Mouse (Mus musculus) CH12F3 (cell line): ENCODE data around the gene Uaca.

Source experiments
- in situ Hi-C: fragments of 300-500 bp; cut with MboI; formaldehyde crosslinking; loops from 2 replicates; pipeline ENCODE4 v1.14.3; 2020; ENCODE audit warnings: low sequenced_read_pairs

The Uaca gene

DNA sequence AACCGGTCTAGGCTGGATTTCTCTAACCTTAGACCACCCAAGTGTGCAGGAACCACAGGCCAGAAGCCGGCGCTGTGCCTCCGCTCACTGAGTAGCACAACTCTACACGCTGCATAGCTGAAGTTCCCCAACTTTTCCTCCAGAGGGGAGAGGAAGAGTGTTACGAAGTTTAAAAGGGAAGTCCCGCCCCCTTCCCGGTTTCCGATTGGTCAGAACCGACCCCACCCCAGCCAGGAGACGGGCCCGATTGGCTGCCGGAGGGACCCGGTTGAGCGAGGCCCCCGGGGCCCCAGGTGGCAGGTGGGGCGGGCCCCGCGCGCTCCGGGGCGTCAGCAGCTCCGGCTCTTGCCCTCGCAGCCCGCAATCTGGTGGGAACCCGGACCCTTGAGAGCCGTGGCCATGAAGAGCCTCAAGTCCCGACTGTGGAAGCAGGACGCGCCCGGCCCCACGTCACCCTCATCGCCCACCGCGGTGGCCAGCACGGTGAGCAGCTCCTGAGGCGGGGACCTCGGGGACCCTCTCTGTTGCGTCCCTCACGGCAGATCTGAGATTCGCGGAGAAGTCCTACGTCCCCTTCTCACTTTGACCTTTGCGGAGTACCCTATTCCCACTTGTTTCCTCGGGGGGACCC is at the start of gene Uaca:
Uaca (plus strand) TSS at position 333 of the 631 bp plus-strand sequence.
- in situ Hi-C loops: no loop called here

DNA sequence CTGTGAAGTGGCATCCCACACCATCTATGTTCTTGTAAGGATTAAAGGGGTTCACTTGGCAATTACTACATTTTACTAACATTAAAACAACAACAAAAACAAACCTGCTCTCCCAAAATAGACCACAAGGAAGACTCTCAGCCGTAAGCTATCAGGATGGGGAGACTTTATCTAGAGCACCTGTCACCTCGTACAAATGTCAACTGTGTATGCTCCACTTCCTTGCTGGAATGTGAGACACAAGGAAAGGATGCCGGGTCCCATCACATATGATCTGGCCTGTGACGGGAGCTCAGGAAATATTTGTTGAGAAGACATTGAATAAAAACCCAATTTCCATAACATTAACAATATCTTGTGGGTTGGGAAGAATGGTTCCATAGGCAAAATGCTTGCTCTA is 49.4 kb upstream of the Uaca start:
- in situ Hi-C loops: no loop called here

DNA sequence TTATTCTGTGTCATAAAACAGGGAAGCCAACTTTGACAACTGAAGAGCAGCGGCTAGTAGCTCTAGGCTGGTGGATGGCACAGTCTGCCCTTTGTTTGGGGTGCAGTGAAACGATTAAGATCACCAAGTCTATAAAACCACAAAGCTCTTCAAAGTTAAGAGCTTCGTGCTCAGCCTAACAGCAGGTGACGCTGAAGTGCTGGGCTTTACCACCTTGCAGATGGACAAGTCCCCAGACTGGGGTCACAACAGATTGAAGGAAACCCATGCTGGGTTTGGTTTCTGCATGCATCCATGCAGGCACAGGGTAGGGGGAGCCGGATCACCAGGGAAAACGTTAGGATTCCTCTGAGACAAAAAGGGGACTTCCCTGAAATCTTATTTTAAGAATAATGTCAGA is 47.8 kb upstream of the Uaca start:
- in situ Hi-C loops: no loop called here

DNA sequence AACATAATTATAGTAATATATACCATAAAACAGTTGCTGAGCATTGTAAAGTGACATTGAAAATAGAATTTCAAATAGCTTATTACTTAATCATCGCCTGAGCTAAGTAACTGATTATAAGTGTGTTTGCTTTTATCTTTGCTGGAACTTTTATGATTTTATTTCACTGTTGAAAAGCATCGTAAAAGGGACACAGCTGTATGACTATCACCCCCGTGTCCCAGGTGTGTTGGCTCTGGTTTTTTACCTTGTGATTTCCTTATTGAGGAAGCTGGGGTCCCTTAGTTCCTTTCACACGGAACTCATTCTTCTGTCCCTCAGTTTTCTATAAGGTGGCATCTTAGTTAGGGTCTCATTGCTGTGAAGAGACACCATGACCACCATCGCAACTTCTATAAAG is 46.7 kb upstream of the Uaca start:
- in situ Hi-C loops: no loop called here

DNA sequence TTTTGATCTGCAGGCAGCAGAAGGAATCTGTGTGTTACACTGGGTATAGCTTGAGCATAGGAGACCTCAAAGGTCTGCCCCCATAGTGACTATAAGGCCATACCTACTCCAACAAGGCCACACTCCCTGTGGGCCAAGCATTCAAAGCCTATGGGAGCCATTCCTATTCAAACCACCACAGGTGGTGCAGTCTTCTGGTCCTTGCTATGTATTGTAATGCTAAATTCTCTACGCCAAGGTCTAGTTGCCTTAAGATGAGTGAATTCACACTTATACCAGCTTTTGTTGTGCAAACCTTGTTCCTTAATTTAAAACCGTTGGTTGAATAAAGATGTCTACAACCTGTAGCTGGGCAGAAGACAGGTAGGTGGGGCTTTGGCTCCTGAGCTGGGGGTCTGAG is 46.2 kb upstream of the Uaca start:
- in situ Hi-C loops: no loop called here

DNA sequence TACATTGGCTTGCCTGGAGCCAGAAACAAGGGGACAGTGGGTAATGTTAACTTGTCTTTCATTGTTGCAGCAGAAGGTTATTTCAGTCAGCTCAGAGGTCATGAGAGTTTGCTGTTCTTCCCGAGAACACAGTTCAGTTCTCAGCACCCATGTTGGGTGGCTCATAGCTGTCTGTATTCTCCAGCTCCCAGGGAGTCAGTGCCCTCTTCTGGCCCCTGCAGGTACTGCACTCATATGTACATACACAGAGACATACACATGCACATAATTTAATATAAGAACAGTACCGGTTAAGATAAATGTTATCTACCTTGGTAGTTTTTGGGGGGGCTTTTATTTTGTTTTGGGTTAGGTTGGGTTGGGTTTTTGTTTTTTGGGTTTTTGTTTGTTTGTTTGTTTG is 45.2 kb upstream of the Uaca start:
- in situ Hi-C loops: no loop called here

DNA sequence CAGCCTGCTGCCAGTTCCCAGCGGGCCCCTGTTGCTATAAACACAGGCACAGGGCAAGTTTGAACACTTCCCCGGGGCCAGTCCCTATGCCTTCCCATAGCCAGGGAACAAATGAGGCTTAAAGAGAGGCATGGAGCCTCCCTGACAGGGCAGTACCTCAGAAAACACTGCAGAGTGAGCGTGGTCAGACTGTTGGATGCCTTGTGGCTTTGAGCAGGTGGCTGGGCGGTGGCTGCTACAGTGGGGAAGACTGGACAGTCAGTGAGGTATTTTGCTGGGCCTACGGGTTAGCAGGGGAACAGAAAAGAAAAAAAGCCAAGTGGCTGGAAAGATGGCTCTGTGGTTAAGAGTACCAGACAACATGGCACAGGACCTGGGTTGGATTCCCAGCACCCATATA is 43.2 kb upstream of the Uaca start:
- in situ Hi-C loops: no loop called here

DNA sequence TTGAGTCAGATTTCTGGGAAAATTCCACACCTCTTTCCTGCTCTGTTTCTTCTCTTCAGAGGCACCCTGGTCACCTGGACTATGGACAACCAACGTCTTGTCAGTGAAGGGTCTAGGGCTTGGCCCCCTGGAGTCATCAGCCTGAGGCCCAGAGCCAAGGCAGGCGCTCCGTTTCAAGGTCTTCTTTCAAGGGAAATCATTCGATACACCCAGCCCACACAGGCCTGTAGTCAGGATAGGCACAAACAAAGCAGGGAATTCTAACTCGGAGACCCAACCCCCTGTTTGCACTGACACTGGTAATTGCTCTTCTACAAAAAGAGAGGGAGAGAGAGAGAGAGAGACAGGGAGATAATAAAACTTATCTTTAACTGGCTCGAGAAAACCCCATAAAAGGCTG is 42.4 kb upstream of the Uaca start:
- in situ Hi-C loops: no loop called here

DNA sequence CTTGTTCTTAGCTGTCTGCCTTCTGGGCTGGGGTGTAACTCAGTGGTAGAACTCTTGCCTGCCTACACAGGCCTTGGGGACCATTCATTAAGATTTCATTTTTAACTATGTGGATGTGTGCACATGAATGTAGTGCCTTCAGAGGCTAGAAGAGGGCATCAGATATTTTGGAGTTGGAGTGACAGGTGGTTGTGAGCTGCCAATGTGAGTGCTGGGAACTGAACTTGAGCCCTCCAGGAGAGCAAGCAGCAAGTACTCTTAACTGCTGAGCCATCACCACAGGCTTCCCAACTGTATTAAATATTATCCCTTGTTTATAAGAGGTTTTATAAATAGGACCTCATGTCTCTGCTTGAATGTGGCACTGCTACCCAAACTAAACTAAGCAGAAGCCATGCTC is 41.7 kb upstream of the Uaca start:
- in situ Hi-C loops: no loop called here

DNA sequence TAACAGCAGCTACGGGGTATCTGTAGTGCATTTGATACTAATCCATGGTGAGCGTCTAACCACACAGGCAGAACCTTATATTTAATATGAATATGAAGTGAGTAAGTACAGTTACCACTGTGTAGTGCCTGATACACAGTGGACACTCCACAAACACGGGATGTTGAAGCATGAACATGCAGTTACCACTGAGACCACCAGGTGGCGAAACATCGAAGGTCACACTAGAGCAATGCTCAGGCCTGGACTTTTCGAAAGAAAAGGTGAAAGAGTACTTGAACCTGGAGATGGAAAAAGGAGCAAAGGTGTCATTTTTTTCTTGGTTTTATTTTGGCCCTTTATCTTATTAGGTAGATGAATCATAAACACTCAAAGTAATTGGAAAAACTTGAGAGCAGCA is 38.1 kb upstream of the Uaca start:
- in situ Hi-C loops: no loop called here

DNA sequence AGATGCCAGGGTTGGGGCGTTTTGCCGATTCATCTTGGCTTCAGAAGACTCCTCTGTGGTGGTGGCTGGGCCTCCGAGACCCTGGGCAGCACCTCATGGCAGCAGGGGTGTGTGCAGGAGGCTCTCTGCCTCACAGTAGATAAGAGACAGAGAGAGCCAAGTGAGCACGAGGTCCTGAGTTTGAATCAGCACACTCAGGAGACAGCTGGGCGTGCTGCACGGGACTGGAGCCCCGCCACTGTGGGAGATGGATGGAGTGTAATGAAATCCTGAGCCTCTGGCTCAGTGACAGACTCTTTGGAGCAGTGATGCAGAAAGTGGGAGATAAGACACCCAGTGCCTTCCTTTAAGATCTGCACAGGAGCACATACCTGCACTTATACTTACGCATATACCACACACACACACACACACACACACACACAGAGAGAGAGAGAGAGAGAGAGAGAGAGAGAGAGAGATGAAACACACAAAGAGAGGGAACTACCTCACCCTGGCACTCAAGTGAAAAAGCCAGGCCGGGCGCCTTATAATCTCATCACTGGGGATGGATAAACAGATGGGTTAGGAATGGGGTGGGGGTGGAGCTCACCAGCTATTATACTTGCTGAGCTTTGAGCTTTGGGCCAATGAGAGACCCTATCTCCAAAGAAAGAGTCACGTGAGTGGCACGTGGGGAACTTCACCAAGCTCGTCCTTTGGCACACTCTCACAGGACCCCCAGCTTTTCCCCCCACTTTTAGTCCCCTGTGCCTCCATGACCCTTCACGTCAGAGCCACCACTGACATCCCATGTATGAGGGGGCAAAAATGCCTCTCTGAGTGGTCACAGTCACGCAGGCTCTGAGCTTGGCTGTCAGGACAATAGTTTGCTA is 37.2 kb upstream of the Uaca start:
- in situ Hi-C loops: no loop called here

DNA sequence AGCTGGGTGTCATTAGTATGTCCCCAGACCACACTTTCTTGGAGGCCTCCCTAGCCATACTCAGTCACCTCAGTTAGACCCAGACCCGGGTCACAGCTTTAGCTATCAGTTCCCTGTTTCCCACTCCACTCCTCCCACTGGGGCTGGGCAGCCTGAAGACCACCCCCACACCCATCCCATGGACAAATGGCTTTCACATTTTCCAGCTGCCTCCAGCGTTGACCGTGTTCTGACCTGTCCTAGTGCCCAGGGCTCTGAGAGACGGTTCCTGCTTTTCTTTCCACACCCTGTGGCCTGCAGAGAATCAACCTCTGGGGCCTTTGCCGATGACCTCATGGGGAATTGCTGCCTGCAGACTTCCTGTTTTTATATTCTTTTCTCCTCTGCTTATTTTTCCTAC is 36.5 kb upstream of the Uaca start:
- in situ Hi-C loops: no loop called here

DNA sequence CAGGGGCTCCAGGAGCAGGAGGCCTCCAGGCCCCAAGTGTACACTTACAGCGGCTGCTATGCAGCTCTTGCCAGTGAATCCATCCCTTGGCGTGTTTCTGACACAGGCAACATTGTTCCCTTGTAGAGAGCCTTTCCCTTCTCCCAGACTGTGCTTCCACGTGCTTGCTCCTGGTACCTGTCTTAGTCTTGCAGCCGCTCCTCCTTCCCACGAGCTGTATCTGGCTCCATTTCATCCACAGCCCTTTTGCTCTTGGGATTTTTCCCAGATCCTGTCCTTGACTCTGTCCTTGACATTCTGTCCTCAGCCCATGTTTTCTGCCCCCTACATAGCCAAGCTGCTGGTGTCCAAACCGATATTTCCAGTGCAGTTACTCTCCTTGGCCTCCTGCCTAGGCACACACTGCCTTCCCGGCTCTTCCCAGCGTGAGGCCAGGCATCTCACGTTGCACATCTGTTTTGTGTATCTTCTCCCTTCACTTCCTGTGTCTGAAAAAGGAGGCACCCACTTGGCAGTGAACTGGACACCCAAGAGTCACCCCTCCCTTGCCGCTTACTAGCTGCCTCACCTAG is 34.8 kb upstream of the Uaca start:
- in situ Hi-C loops: no loop called here

DNA sequence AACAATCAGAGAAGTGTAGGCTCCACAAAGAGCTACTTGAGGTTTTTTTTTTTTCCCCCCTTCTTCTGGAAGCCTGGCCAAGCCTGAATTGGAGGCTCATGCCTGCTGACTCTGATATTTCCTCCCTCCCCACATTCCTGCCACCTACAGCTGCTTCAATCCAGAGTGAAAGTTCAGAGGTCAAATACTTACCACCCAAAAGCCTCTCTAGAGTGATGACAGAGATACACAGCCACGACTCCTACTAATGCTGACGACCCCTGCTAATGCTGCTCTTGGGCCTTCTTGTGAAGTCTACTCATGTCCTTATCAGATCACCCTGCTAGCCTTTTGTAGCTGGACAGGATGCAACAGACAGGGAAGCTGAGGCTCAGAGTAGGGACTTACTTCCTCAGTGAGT is 29.2 kb upstream of the Uaca start:
- in situ Hi-C loops: no loop called here

DNA sequence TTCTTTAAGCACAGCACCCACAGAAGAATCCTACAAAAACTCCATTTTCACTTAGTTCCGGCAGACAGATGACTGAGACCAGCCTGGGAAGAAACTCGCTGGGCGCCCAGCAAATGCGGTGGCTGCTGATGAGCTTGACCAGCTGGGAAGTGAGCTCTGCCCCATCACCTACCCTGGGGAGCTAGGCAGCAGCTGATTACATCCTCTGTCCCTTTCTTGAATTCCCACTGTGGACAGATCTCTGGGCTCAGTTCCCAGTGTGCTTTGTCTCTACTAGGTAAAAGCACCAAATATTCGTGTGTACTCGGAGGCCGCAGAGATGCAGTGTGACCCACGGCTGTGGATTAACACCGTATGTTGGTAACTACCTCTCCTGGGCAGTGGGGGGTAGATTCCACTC is 25.9 kb upstream of the Uaca start:
- in situ Hi-C loops: no loop called here

DNA sequence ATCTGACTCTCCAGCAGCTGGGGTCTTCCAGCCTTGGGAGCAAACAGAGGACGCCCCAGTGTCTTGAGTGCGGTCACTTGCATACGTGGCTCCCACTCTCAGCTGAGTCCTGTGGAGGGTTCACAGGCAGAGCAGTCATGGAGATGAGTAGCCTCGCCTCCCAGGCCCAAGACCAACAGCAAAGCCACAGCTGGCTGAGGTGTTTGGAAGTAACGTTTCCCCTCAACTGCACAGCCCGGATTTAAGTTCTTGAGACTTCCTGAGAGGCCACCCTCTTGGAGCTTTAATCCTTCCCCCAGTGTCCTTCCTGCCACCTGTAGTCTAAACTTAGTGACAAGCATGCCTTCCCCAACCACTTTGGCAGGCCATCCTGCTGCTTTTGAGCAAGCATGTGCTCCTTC is 24.6 kb upstream of the Uaca start:
- in situ Hi-C loops: no loop called here

DNA sequence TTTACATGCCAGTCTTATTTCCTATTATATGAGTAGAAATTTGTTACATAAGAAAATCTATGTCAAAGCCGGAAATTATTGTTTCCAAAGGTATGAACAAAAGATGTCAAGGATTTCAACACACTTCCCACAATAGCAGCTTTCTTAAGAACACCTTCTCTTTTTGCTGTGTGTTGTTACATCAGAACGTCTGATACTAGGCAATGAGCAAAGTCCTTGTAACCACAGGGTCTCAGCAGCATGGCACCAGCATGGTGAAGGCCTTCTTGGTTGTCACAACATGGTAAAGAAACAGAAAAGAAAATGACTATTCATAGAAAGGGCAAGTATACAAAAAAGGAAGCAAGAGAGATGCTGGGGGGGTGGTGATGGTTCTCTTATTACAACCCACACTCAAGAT is 20.6 kb upstream of the Uaca start:
- in situ Hi-C loops: no loop called here

DNA sequence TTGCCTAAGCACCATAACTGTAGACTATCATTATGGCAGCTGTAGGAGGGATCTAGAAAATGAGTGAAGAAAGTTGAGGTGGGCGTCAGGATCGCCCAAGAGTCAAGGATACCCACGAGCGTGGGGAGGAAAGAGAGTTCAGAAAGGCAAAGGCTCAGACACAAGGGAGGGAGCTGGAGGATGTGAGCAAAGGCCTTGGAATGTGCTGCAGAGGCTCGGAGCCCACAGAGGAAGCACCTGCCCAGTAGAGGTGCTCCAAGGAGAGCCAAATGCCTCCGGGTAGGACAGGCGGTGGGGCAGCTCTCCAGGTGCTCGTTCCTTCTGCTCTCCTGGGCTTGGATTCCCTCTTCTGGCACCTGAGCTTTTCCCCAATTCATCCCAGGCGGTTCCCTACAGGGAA is 17.4 kb upstream of the Uaca start:
- in situ Hi-C loops: no loop called here

DNA sequence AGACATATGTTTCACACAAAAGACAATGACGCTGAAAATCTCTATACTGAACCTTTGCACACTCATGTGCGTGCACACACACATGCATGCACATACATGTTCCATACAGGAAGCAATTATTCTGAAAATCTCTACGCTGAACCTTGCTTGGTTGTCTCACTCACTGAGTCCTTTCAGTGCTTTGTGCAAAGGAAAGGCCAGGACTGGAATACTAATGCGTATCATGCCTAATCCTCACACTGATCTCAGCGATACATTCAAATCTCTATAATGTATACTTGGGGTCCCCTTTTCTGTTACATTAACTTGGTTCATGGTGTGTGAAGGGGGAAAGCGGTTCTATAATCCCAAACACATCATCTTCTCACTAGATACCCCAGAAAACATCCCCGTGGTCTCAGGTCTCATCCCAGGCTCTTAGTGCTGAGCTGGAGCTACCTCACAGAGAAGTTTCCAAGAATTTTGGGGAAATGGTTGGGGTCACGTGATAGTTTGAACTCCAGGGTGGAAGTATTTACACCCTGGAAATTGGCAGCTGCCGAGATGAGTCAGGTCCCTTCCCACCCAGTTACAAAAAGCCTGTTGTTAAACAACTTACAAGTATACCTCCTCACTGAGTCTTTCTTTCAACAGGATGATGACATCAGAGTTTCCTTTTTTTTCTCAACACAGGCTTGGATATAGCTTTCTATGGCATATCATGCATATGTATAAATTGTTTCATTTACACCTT is 12.1 kb upstream of the Uaca start:
- in situ Hi-C loops: no loop called here

DNA sequence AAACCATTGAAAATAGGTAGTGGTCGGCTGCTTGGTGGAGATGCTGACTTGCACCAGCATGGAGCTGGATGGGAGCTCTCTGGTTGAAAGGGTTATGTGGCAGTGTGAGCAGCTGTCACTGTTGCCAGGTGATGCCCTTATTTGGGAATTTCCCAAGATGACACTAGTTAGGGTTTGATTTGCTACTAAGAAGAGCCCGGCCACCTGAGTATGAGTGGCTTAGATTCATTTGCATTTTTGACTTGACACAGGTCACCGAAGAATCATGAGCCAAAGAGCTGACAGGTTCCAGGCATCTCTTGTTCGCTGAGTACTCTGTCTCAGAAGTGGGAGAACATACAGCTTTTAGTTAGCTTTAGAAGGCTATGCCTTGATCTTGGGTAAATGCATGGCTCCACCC is 9.3 kb upstream of the Uaca start:
- in situ Hi-C loops: no loop called here

DNA sequence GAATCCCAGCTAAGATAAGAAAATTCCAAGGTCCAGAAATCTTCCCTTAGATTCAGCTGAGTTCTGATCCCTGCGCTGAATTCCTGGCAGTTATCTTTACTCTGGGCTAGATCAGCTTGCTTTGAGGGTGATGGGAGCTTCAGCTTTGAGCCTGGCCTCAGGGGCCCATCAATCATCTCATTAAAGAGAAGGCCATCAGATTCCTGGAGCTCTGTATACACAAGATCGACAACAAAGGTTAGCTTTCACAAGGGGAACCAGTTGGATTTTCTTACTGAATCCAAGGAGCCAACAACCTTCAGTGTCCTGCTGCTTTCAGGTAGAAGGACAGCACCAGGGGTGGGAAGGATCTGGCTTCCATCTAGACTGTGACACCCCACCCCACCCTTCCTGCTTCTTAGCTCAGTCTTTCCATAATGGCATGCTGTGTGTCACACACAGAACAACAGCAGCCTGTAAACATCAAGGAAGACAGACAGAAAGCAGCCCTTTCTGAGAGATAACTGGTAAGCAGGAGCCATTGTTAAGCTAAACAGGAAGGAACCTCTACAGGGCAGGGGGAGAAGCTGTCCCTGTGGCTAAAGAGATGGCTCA is 6.7 kb upstream of the Uaca start:
- in situ Hi-C loops: no loop called here
